Mouse (Mus musculus) kidney, adult 2 months (tissue): ENCODE measurements around the gene Mrps18c.

Experiments used
- CTCF ChIP-seq: fragments of 200-500 bp; conservative IDR thresholded peaks from 2 replicates; pipeline ENCODE4 v1.5.1; 2011; ENCODE audit warnings: low read depth, mild to moderate bottlenecking, control low read depth, low read length, moderate library complexity, mixed read lengths; ENCODE audit not compliant: insufficient read depth, insufficient read length
- POLR2A ChIP-seq: fragments of 200-500 bp; IDR thresholded peaks from one replicate; pipeline ENCODE4 v1.6.1; 2011; ENCODE audit warnings: low read depth, low read length, control low read depth

DNA sequence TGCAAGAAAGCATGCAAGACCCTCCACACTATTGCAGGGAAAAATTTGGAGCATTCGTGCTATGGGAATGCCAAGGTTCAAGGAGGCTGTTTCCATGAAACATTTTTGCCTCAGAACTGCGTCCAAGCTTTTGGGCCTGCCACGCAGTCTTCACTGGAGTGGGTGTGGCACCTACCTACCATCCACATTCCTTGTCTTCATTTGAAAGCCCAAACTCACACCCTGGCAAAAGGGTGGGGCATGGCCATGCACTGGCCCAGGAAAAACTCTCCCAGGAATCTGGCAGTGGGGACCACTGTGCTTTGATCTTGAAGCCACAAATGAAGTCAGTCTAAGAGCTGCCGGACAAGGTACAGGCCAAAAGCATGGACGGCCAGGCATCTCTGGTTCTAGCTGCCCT is 40.3 kb upstream of the Mrps18c start:
- no peak for TF ChIP-seq CTCF
- TF ChIP-seq POLR2A: no peak
